Mouse (Mus musculus) retina, adult 2 months (tissue): ENCODE measurements at regions not wholly inside any gene's neighbourhood (a gene's known extent, or its start where the extent isn't known, plus 50 kb on each side); places are given as distances from the start of the nearest gene placed in this dataset.

Experiments
- DNase-seq: peaks from one replicate; pipeline ENCODE4 v3.0.0-alpha.2; 2012; ENCODE audit warnings: low read depth, low spot score

GRCm38 (mm10) chr1:88809756-88810155 is 107.7 kb upstream of the Arl4c start:
- DNase-seq: no peak

GRCm38 (mm10) chr1:88813200-88813599 is 111.2 kb upstream of the Arl4c start:
- DNase-seq: no peak

- DNase-seq: no peak
These were observed 114.4 kb upstream of the Arl4c start for GRCm38 (mm10) chr1:88816376-88816945.

- DNase-seq: no peak
These were observed 123.2 kb upstream of the Arl4c start for GRCm38 (mm10) chr1:88825215-88825614.

- DNase-seq: no peak
These were observed 136.7 kb upstream of the Arl4c start for GRCm38 (mm10) chr1:88838661-88839274.

- no peak for DNase-seq
These were observed 137.5 kb upstream of the Arl4c start for GRCm38 (mm10) chr1:88839407-88839976.

GRCm38 (mm10) chr1:88839977-88840628 is 138.1 kb upstream of the Arl4c start:
- DNase-seq: no peak

- no peak for DNase-seq
These were observed 139.1 kb upstream of the Arl4c start for GRCm38 (mm10) chr1:88840991-88841592.

GRCm38 (mm10) chr1:88847333-88848091 is 145.5 kb upstream of the Arl4c start:
- peak; percentile 8 for DNase-seq

GRCm38 (mm10) chr1:88848246-88848645 is 146.2 kb upstream of the Arl4c start:
- DNase-seq: no peak

- DNase-seq: no peak
These were observed 147.4 kb upstream of the Arl4c start for GRCm38 (mm10) chr1:88849421-88849820.

GRCm38 (mm10) chr1:88851931-88852330 is 149.9 kb upstream of the Arl4c start:
- DNase-seq: no peak

- DNase-seq: no peak
These were observed 159.0 kb upstream of the Arl4c start for GRCm38 (mm10) chr1:88860871-88861589.

- no peak for DNase-seq
These were observed 159.5 kb upstream of the Arl4c start for GRCm38 (mm10) chr1:88861590-88861935.

- no peak for DNase-seq
These were observed 163.4 kb upstream of the Arl4c start for GRCm38 (mm10) chr1:88865436-88865835.

GRCm38 (mm10) chr1:88866571-88866970 is 164.6 kb upstream of the Arl4c start:
- DNase-seq: no peak

GRCm38 (mm10) chr1:88867138-88867537 is 165.1 kb upstream of the Arl4c start:
- DNase-seq: no peak

- DNase-seq: peak; percentile 16
These were observed 167.9 kb upstream of the Arl4c start for GRCm38 (mm10) chr1:88869885-88870284.

- DNase-seq: no peak
These were observed 173.3 kb upstream of the Arl4c start for GRCm38 (mm10) chr1:88875356-88875755.

GRCm38 (mm10) chr1:88877441-88877840 is 175.4 kb upstream of the Arl4c start:
- no peak for DNase-seq

GRCm38 (mm10) chr1:88878831-88879230 is 176.8 kb upstream of the Arl4c start:
- no peak for DNase-seq
